Mouse (Mus musculus) frontal cortex, postnatal 14 days (tissue): ENCODE results near the gene Nectin1.

ENCODE experiments used
- DNase-seq, 2 experiments: peaks; one replicate each; pipeline ENCODE4 v3.0.0; 2022; ENCODE audit warnings: low spot score in 2 of 2

The Nectin1 gene

GRCm38 (mm10) chr9:43807565-43807964 lies 63.8 kb downstream of the Nectin1 start:
- no peak for DNase-seq

GRCm38 (mm10) chr9:43808099-43808498 lies 64.3 kb downstream of the Nectin1 start:
- DNase-seq: no peak

- no peak for DNase-seq
These were observed 64.8 kb downstream of the Nectin1 start for GRCm38 (mm10) chr9:43808546-43808945.

GRCm38 (mm10) chr9:43813156-43813555 lies 69.4 kb downstream of the Nectin1 start:
- DNase-seq: no peak

- no peak for DNase-seq
These were observed 78.4 kb downstream of the Nectin1 start for GRCm38 (mm10) chr9:43822206-43822605.

GRCm38 (mm10) chr9:43825178-43825577 lies 81.4 kb downstream of the Nectin1 start:
- no peak for DNase-seq

GRCm38 (mm10) chr9:43826558-43827253 lies 82.9 kb downstream of the Nectin1 start:
- DNase-seq: no peak

GRCm38 (mm10) chr9:43827593-43827992 lies 83.8 kb downstream of the Nectin1 start:
- no peak for DNase-seq

- no peak for DNase-seq
These were observed 85.2 kb downstream of the Nectin1 start for GRCm38 (mm10) chr9:43828960-43829359.

GRCm38 (mm10) chr9:43833232-43833631 lies 89.4 kb downstream of the Nectin1 start:
- DNase-seq: no peak

- no peak for DNase-seq
These were observed 90.5 kb downstream of the Nectin1 start for GRCm38 (mm10) chr9:43834283-43834682.

GRCm38 (mm10) chr9:43838561-43838960 lies 94.8 kb downstream of the Nectin1 start:
- DNase-seq: no peak

- no peak for DNase-seq
These were observed 99.3 kb downstream of the Nectin1 start for GRCm38 (mm10) chr9:43842921-43843577.

- DNase-seq: no peak
These were observed 99.9 kb downstream of the Nectin1 start for GRCm38 (mm10) chr9:43843711-43844127.

- DNase-seq: peak; percentile 12 to 32
These were observed 102.1 kb downstream of the Nectin1 start for GRCm38 (mm10) chr9:43845660-43846455.

GRCm38 (mm10) chr9:43847861-43848260 lies 104.1 kb downstream of the Nectin1 start:
- DNase-seq: peak in 1 of 2 experiments; percentile 16

- no peak for DNase-seq
These were observed 106.5 kb downstream of the Nectin1 start for GRCm38 (mm10) chr9:43850281-43850680.

- DNase-seq: no peak
These were observed 107.4 kb downstream of the Nectin1 start for GRCm38 (mm10) chr9:43851154-43851553.

- no peak for DNase-seq
These were observed 112.1 kb downstream of the Nectin1 start for GRCm38 (mm10) chr9:43855887-43856286.
